Mouse (Mus musculus) heart, postnatal 0 days (tissue): ENCODE data around the gene Tril.

ENCODE experiments used
- CTCF ChIP-seq: IDR thresholded peaks from 2 replicates; pipeline ENCODE4 v1.5.1; 2016; ENCODE audit warnings: antibody characterized with exemption, control low read depth, low read depth
- EP300 ChIP-seq: IDR thresholded peaks from 2 replicates; pipeline ENCODE4 v1.6.1; 2016; ENCODE audit warnings: antibody characterized with exemption, low read depth

- TF ChIP-seq CTCF: no peak
- no peak for TF ChIP-seq EP300
These were observed 25.6 kb downstream of the Tril start for GRCm38 (mm10) chr6:53795078-53795477.
